ENCODE assay signal across 9 mouse cellular contexts in genomic region chr6:53721595-53721994, GRCm38 (mm10).
A peak's percentile ranks its signal among the peaks of the same experiment; 100 is the strongest.
DNase-seq lines count a peak whose midpoint lies in the region; ATAC-seq and TF ChIP-seq lines count a peak whose summit lies in the region.
"Had no signal": no experiment of that assay in that cellular context is flagged by ENCODE, and none has a peak within 500 bp of the region (broad histone marks: within the 10 kb centered on the region; RNA-seq: fewer than 3 reads in every experiment).

No protein-coding gene starts in this region.

- TF ChIP-seq CTCF in lung, embryonic 14.5 days (IDR thresholded peaks at IDR 0.05; ENCODE audit: low read depth) = peak; percentile 97

- H3K4me1 ChIP-seq in lung, embryonic 14.5 days (ENCODE audit: insufficient read depth) = no peaks in the 10 kb centered on the region

- H3K4me2 ChIP-seq in lung, embryonic 14.5 days = no peak overlapping the region
- H3K4me2 ChIP-seq: limb, embryonic 15.5 days had no signal

- H3K9ac ChIP-seq in lung, embryonic 14.5 days = no peak overlapping the region
- H3K9ac ChIP-seq: limb, embryonic 15.5 days had no signal

- peak; percentile 62 for ATAC-seq in granulocyte monocyte progenitor cell, adult 5-6 weeks (replicated peaks; ENCODE audit: poor library complexity, severe bottlenecking)
- ATAC-seq in lung, embryonic 14.5 days (ENCODE audit: insufficient read depth) = no peak

- H3K27ac ChIP-seq in lung, embryonic 14.5 days (ENCODE audit: low read depth) = no peak overlapping the region
- H3K27ac ChIP-seq: limb, embryonic 15.5 days had no signal

- H3K9me3 ChIP-seq in lung, embryonic 14.5 days (ENCODE audit: low read depth, low read length) = no peaks in the 10 kb centered on the region
- H3K9me3 ChIP-seq: limb, embryonic 15.5 days had no signal

- peaks cover 7% of the 10 kb centered on the region; the same call in 1 of the 2 replicates for H3K27me3 ChIP-seq in lung, embryonic 14.5 days (ENCODE audit: insufficient read depth, low read length)
- H3K27me3 ChIP-seq: limb, embryonic 15.5 days had no signal

- no peak overlapping the region for H3K4me3 ChIP-seq in lung, embryonic 14.5 days (ENCODE audit: low read depth, low read length)
- H3K4me3 ChIP-seq: limb, embryonic 15.5 days had no signal

- DNase-seq in CD8-positive naive resting alpha-beta T cell, adult 2 months (ENCODE audit: low read depth in 2 of 2, low spot score in 2 of 2) = peak; percentile 31 to 35
- peak; percentile 53 for DNase-seq in adrenal gland, adult 8-10 months
- DNase-seq in embryo, embryonic 11 days = peak; percentile 74
- peak; percentile 19 for DNase-seq in large intestine, adult 2 months (ENCODE audit: low read depth, low spot score)
- peak; percentile 79 for DNase-seq in lung, embryonic 14.5 days
- DNase-seq in right cerebral cortex, postnatal 10 days (ENCODE audit: low spot score in 2 of 2) = peak; percentile 57 to 74
- DNase-seq in yolk sac, embryonic 10.5 days (ENCODE audit: low spot score) = peak; percentile 20

- no peaks in the 10 kb centered on the region for H3K36me3 ChIP-seq in lung, embryonic 14.5 days (ENCODE audit: insufficient read depth)
- H3K36me3 ChIP-seq: limb, embryonic 15.5 days had no signal

- 13% methylated on average over 9 of the region's 9 CpGs for WGBS in large intestine, adult 2 months
- WGBS in lung, embryonic 14.5 days = 9% methylated on average over 9 of the region's 9 CpGs

Comparison
In these comparisons a context has a peak if more than half of its experiments do, and no peak if none do; other contexts are left out.
1. DNase-seq: peak in every context shown above with its lines; median percentile 79 in lung, embryonic 14.5 days; 74 in embryo, embryonic 11 days; 66 in right cerebral cortex, postnatal 10 days; 53 in adrenal gland, adult 8-10 months; 33 in CD8-positive naive resting alpha-beta T cell, adult 2 months; 20 in yolk sac, embryonic 10.5 days; 19 in large intestine, adult 2 months.